Mouse (Mus musculus) embryonic facial prominence, embryonic 13.5 days (tissue): ENCODE results near the gene Fgfr2. TPM values are rescaled to one million over a fixed set of nuclear protein-coding genes. Genes with fewer than 3 reads are reported as not detected.

ENCODE experiments used
- ATAC-seq: fragments of 200-750 bp; cut with Nextera tagmentation; 2 replicates; pipeline ENCODE4 v1.8.0; 2017; ENCODE audit warnings: low read depth; ENCODE audit not compliant: insufficient number of reproducible peaks, insufficient read depth, low FRiP score, low TSS enrichment
- H3K27ac ChIP-seq: fragments of 300-500 bp; sonication (generic); 2 replicates; pipeline ENCODE4 v1.5.1; 2015; ENCODE audit warnings: moderate library complexity, mild to moderate bottlenecking, inconsistent platforms
- H3K27me3 ChIP-seq: fragments of 300-500 bp; sonication (generic); 2 replicates; pipeline ENCODE4 v1.6.1; 2015; ENCODE audit warnings: mild to moderate bottlenecking, inconsistent platforms
- H3K36me3 ChIP-seq: fragments of 300-500 bp; sonication (generic); 2 replicates; pipeline ENCODE4 v1.6.1; 2015; ENCODE audit warnings: mild to moderate bottlenecking, inconsistent platforms
- H3K4me1 ChIP-seq: fragments of 300-500 bp; sonication (generic); 2 replicates; pipeline ENCODE4 v1.6.1; 2015; ENCODE audit warnings: inconsistent platforms
- H3K4me2 ChIP-seq: fragments of 300-500 bp; sonication (generic); 2 replicates; pipeline ENCODE4 v1.6.1; 2015; ENCODE audit warnings: moderate library complexity, mild to moderate bottlenecking, inconsistent platforms
- H3K4me3 ChIP-seq: fragments of 300-500 bp; sonication (generic); 2 replicates; pipeline ENCODE4 v1.5.1; 2015; ENCODE audit warnings: mild to moderate bottlenecking, inconsistent platforms
- H3K9ac ChIP-seq: fragments of 300-500 bp; sonication (generic); 2 replicates; pipeline ENCODE4 v1.6.1; 2015; ENCODE audit warnings: mild to moderate bottlenecking, inconsistent platforms
- H3K9me3 ChIP-seq: fragments of 300-500 bp; sonication (generic); 2 replicates; pipeline ENCODE4 v1.6.1; 2016; ENCODE audit warnings: inconsistent platforms
- WGBS: fragments of 180-500 bp; shearing (Covaris S2); methylation state at CpG from one replicate; pipeline ENCODE4 v1.1.7; 2015; ENCODE audit warnings: mixed read lengths; 5-methylcytosine and 5-hydroxymethylcytosine counted together
- polyA plus RNA-seq: library from polyadenylated mRNA; unstranded; fragments of >200 nt; fragmentation: Nextera tagmentation; extraction: Ambion mirVana; gene quantifications from 2 replicates; pipeline ENCODE4 v1.2.1, GENCODE M21; 2015

Gene Fgfr2
- polyA plus RNA-seq, 1 experiment from 2014 or later = 174 TPM

DNA sequence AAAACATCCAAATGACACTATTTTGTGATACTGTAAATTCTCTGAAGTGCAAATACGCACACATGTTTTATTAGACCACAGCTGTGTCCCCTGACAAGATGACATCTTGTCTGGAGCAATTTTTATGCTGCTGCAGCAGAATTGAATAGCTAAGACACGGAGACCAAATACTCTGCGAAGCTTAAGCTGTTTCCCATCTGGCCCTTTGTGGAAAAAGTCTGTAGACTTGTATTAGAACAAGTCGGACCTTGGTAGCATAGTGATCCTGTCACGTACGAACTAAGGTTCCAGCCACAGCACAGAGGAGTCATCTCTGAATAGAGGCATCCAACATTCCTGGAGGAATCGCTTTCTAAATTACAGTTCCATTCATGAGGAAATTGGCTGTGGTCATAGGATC, 2138.9 kb downstream of the Fgfr2 start:
- Histone ChIP-seq H3K36me3 (no peaks in the 10 kb centered on the region), H3K4me1 (peaks cover 22% of the 10 kb centered on the region), H3K27ac (no peak overlapping the region), H3K27me3 (no peaks in the 10 kb centered on the region), H3K4me3 (no peak overlapping the region), H3K9me3 (no peaks in the 10 kb centered on the region), H3K9ac (no peak overlapping the region), H3K4me2 (no peak overlapping the region)
- ATAC-seq = no peak
- 69% methylated on average over 7 of the region's 7 CpGs for WGBS

DNA sequence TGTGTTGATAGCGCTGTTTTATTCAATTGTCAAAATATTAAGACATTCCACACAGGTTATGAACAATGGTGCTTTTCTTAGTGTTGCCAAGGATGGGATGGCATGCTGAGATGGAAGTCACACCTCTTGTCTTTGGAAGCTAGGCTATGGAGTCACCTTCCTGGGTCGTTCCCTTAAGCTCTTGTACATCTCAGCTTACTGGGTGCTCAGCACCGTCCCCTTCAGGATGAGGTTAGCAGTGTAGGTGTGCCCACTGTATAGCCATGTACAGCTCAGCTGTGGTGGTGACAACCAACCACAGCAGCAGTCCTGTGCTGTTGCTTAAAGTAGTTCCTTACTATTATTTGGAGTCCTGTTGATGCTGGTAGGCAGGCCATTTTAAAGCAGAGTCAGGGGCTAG, 2140.3 kb downstream of the Fgfr2 start:
- peaks cover 20% of the 10 kb centered on the region for H3K4me1 ChIP-seq
- H3K36me3 ChIP-seq = no peaks in the 10 kb centered on the region
- no peak overlapping the region for H3K9ac ChIP-seq
- no peaks in the 10 kb centered on the region for H3K9me3 ChIP-seq
- no peaks in the 10 kb centered on the region for H3K27me3 ChIP-seq
- no peak overlapping the region for H3K4me3 ChIP-seq
- H3K27ac ChIP-seq = no peak overlapping the region; the same call in 1 of the 2 replicates
- 65% methylated on average over 3 of the region's 3 CpGs for WGBS
- no peak for ATAC-seq
- no peak overlapping the region for H3K4me2 ChIP-seq

DNA sequence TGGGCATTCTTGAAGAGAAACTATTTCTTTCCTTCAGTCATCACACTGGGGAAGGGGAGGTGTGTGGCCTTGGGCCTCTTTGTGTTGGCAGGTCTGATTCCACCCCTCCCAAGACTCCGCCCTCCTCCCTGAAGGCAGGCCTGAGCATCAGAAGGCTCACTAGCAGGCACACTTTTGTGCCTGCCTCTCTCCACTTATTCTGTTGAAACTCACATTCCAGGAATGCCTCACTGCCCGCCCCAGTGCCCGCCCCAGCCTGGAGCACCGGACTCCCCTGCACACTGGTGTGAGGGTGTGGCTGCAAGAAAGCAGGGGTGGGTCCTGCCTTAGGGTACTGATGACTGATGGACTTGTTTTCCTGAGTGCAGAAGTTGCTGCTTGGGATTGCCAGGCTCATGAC, 2140.8 kb downstream of the Fgfr2 start:
- peaks cover 23% of the 10 kb centered on the region for H3K4me1 ChIP-seq
- H3K4me3 ChIP-seq = no peak overlapping the region
- peak; percentile 63 for ATAC-seq
- no peaks in the 10 kb centered on the region for H3K27me3 ChIP-seq
- 30% methylated on average over 4 of the region's 4 CpGs for WGBS
- no peak overlapping the region for H3K4me2 ChIP-seq
- peak overlapping the region; percentile 51 for H3K27ac ChIP-seq
- no peak overlapping the region for H3K9ac ChIP-seq
- H3K9me3 ChIP-seq = no peaks in the 10 kb centered on the region
- no peaks in the 10 kb centered on the region for H3K36me3 ChIP-seq

- H3K27ac ChIP-seq = no peak overlapping the region
- no peak overlapping the region for H3K4me3 ChIP-seq
- H3K4me1 ChIP-seq = peaks cover 39% of the 10 kb centered on the region
- ATAC-seq = no peak
- no peaks in the 10 kb centered on the region for H3K27me3 ChIP-seq
- H3K9me3 ChIP-seq = no peaks in the 10 kb centered on the region
- H3K9ac ChIP-seq = no peak overlapping the region
- no peak overlapping the region for H3K4me2 ChIP-seq
- 78% methylated on average over 5 of the region's 5 CpGs for WGBS
- H3K36me3 ChIP-seq = no peaks in the 10 kb centered on the region
Measured at GRCm38 (mm10) chr7:130980130-130980529, 2143.0 kb downstream of the Fgfr2 start.

DNA sequence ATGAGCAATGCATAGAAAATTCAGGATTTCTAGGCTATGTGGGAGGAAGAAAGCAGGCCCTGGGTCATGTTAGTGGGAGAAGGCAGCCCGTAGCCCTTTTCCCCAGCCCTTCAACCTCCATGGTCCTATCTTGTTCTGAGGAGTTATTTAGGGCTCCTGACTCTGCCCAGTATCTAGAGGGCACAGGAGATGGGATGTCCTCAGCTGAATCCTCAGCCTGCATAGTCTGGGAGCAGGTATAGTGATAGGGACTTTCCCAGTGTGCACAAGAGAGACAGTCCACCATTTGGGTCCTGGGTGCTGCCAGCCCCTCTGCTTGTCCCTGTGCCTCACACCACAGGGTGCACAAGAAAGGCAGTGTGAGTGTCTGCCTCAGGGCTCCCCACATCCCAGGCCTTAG, 2144.6 kb downstream of the Fgfr2 start:
- Histone ChIP-seq H3K36me3 (no peaks in the 10 kb centered on the region), H3K4me1 (peaks cover 36% of the 10 kb centered on the region), H3K9ac (no peak overlapping the region), H3K4me3 (no peak overlapping the region), H3K4me2 (no peak overlapping the region), H3K27me3 (no peaks in the 10 kb centered on the region), H3K9me3 (no peaks in the 10 kb centered on the region), H3K27ac (no peak overlapping the region)
- 84% methylated on average over 1 of the region's 1 CpGs for WGBS
- no peak for ATAC-seq

DNA sequence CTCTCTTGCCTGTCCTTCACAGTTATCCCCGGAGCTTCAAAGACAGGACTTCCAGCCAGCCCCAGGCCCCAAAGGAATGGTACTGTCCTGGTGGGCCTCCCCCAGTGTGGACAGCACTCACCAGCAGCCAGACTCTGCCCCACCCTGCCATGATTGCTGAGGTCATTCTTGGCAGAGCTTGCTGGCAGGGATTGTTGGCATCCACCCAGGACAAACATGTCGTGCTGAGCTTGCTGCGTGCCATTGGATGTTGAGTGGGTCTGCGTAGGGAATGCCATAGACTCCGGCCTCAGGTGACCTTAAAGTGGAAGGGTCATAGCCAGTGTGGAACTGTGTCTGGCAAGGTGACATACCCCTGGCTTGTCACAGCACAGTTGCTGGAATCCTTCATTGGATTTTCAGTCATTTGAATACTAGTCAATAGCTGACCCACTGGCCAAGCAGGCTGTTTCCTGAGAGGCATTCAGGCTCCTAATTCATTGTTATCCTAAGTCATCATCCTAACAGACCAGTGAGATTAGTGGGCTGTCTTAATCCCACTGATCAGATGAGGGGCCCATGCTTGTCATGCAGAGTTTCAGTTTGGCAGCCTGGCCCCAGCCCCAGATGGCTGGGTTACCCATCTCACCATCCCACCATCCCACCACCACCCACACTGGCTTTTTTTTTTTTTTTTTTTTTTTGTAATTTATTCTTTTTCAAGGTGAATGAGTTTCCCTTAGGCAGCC, 2145.2 kb downstream of the Fgfr2 start:
- 58% methylated on average over 5 of the region's 5 CpGs for WGBS
- H3K4me2 ChIP-seq = no peak overlapping the region

GRCm38 (mm10) chr7:130976305-130976935, 2146.7 kb downstream of the Fgfr2 start:
- H3K4me2 ChIP-seq = no peak overlapping the region
- peaks cover 27% of the 10 kb centered on the region for H3K4me1 ChIP-seq
- no peaks in the 10 kb centered on the region for H3K36me3 ChIP-seq
- no peak overlapping the region for H3K4me3 ChIP-seq
- 32% methylated on average over 13 of the region's 13 CpGs for WGBS
- no peak for ATAC-seq
- no peak overlapping the region for H3K27ac ChIP-seq
- H3K9me3 ChIP-seq = no peaks in the 10 kb centered on the region
- H3K27me3 ChIP-seq = no peaks in the 10 kb centered on the region
- H3K9ac ChIP-seq = no peak overlapping the region

More for the DNA sequence above, 2145.2 kb downstream of the Fgfr2 start:
- H3K4me1 ChIP-seq = peaks cover 36% of the 10 kb centered on the region
- H3K9me3 ChIP-seq = no peaks in the 10 kb centered on the region
- no peaks in the 10 kb centered on the region for H3K36me3 ChIP-seq
- no peak overlapping the region for H3K9ac ChIP-seq
- no peaks in the 10 kb centered on the region for H3K27me3 ChIP-seq
- no peak overlapping the region; the same call in 1 of the 2 replicates for H3K27ac ChIP-seq
- H3K4me3 ChIP-seq = no peak overlapping the region
- no peak for ATAC-seq

DNA sequence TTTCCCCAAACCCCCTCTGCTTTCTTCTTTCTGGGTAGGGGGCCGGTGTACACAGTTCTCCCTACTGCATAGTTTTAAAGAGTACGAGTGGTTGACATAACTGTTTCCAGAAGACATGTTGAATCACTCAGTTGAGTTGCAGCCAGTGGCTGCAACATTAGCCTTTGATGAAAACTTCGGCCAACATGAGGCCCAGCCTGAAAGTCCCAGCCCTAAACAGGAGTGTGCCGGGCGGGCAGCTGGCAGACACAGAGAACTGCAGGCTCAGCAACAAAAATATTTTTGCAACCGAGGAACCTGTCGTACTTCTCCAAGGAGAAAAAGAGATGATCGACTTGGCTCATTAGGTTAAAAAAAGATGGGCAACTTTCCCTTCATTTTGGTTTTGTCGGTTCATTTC, 2150.4 kb downstream of the Fgfr2 start:
- no peak for ATAC-seq
- WGBS = 69% methylated on average over 9 of the region's 9 CpGs
- H3K4me3 ChIP-seq = no peak overlapping the region
- H3K9ac ChIP-seq = no peak overlapping the region
- H3K27me3 ChIP-seq = no peaks in the 10 kb centered on the region
- H3K27ac ChIP-seq = no peak overlapping the region
- no peaks in the 10 kb centered on the region for H3K36me3 ChIP-seq
- peaks cover 37% of the 10 kb centered on the region for H3K4me1 ChIP-seq
- no peaks in the 10 kb centered on the region for H3K9me3 ChIP-seq
- H3K4me2 ChIP-seq = no peak overlapping the region

GRCm38 (mm10) chr7:130969507-130969906, 2153.6 kb downstream of the Fgfr2 start:
- WGBS = 43% methylated on average over 3 of the region's 3 CpGs

GRCm38 (mm10) chr7:130969076-130969475, 2154.1 kb downstream of the Fgfr2 start:
- no peak overlapping the region for H3K9ac ChIP-seq
- no peak overlapping the region for H3K4me3 ChIP-seq
- no peak overlapping the region for H3K4me2 ChIP-seq
- H3K36me3 ChIP-seq = no peaks in the 10 kb centered on the region
- no peaks in the 10 kb centered on the region for H3K9me3 ChIP-seq
- 81% methylated on average over 5 of the region's 5 CpGs for WGBS
- H3K27me3 ChIP-seq = no peaks in the 10 kb centered on the region
- H3K4me1 ChIP-seq = peaks cover 51% of the 10 kb centered on the region
- peak overlapping the region; percentile 28; the same call in 1 of the 2 replicates for H3K27ac ChIP-seq
- no peak for ATAC-seq

More at GRCm38 (mm10) chr7:130969507-130969906, 2153.6 kb downstream of the Fgfr2 start:
- Histone ChIP-seq H3K27ac (peak overlapping the region; percentile 39; the same call in 1 of the 2 replicates), H3K4me1 (peaks cover 49% of the 10 kb centered on the region), H3K4me3 (no peak overlapping the region), H3K4me2 (no peak overlapping the region), H3K27me3 (no peaks in the 10 kb centered on the region), H3K9me3 (no peaks in the 10 kb centered on the region), H3K36me3 (no peaks in the 10 kb centered on the region), H3K9ac (no peak overlapping the region)
- ATAC-seq = no peak

GRCm38 (mm10) chr7:130968537-130968936, 2154.6 kb downstream of the Fgfr2 start:
- Histone ChIP-seq H3K4me1 (peaks cover 51% of the 10 kb centered on the region), H3K9ac (no peak overlapping the region), H3K27me3 (no peaks in the 10 kb centered on the region), H3K9me3 (no peaks in the 10 kb centered on the region), H3K36me3 (no peaks in the 10 kb centered on the region), H3K4me3 (no peak overlapping the region), H3K4me2 (no peak overlapping the region), H3K27ac (0 out of 2 replicates have a peak overlapping the region, but pooled peaks have one; percentile 28)
- 72% methylated on average over 7 of the region's 7 CpGs for WGBS
- ATAC-seq = no peak

- Histone ChIP-seq H3K4me2 (no peak overlapping the region), H3K27ac (no peak overlapping the region), H3K27me3 (no peaks in the 10 kb centered on the region)
Measured at GRCm38 (mm10) chr7:130967901-130968300, 2155.2 kb downstream of the Fgfr2 start.

More at GRCm38 (mm10) chr7:130967901-130968300, 2155.2 kb downstream of the Fgfr2 start:
- 84% methylated on average over 6 of the region's 6 CpGs for WGBS
- no peak for ATAC-seq
- Histone ChIP-seq H3K4me1 (peaks cover 51% of the 10 kb centered on the region), H3K36me3 (no peaks in the 10 kb centered on the region), H3K9ac (no peak overlapping the region), H3K9me3 (no peaks in the 10 kb centered on the region), H3K4me3 (no peak overlapping the region)
